Mouse (Mus musculus) retina, postnatal 7 days (tissue): ENCODE measurements at regions not wholly inside any gene's neighbourhood (a gene's known extent, or its start where the extent isn't known, plus 50 kb on each side); places are given as distances from the start of the nearest gene placed in this dataset.
A peak's percentile ranks its signal among the peaks of the same experiment; 100 is the strongest.

Experiments
- DNase-seq: peaks from one replicate; pipeline ENCODE4 v3.0.0-alpha.2; 2012; ENCODE audit warnings: low read depth, low spot score

- DNase-seq: no peak
Observed at GRCm38 (mm10) chr12:68879425-68879824, 279.6 kb downstream of the Rps29 start.

DNA sequence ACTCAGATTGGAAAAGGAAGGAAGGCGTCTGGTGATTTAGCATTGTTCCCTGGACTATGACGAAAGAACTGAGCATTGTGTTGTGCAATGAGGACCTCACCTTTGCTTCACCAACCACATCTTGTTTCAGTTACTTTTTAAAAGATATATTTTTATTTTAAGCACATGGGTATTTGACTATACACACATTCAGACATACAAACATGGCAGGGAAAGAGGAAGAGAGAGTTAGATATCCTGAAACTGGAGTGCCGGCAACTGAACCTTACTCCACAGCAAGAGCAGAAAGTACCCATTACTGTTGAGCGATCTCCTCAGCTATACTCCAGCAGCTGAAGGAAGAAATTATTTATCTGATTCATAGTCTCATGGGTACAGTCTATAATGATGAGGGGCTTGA, 287.7 kb downstream of the Rps29 start:
- DNase-seq: no peak

DNA sequence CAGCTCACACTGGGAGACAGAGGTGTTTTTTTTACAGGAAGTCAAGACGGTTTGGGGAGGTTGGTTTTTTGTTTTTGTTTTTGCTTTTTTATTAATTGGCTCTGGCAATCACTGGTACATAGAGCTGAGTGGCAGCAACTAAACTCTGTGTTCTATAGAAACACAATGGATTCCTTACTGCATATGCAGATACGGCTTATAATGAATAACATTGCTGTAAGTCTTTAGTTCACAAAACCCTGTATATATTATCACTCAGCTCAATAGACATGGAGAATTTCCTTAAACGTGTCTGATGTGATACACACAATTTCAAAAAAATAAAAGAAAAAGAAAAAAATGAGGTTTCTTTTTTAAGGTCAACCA, 296.0 kb downstream of the Rps29 start:
- no peak for DNase-seq

DNA sequence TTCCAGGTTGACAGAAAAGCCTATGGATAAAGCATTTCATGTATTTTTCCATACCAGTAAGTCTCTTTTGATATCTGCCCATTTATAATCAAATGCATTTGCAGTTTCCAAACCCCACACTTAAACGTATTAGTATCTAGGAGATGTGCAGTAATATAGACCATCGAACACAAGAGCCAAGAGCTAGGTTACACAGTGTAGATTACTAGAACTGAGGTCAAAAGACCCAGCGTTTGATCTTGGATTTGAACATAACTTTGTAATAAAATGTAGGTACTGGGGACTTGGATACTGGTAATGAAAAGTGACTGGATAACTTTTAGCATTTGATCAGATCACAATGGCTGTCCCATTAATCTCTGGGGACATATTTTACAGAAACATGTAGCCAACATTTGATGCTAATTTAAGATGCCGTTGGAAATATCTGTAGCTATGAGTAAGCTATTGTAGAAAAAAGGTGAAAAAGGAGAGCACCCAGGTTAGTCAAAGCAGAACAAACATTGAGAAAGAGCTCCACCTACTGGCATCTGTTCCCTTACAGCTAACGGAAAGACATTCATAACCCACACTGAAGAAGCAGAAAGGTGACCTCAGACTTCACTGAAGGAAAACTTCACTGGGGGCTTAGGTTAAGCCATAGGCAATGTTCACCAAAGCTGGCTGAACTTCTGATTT, 296.5 kb downstream of the Rps29 start:
- peak; percentile 51 for DNase-seq

DNA sequence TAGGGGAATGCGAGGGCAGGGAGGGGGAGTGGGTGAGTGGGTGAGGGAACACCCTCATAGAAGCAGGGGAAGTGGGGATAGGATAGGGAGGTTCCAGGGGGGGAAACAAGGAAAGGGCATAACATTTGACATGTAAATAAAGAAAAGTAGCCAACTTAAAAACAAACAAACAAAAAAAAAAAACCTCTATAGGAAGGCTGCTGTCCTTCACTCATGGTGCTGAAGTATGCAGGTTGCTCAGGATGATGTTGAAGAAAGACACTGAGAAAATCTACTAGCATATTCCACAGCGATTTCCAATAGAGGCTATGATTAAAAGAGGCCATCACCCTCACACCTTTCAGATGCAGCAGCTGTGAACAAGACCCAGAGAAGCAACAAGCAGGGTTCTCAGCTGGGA, 298.7 kb downstream of the Rps29 start:
- no peak for DNase-seq

DNA sequence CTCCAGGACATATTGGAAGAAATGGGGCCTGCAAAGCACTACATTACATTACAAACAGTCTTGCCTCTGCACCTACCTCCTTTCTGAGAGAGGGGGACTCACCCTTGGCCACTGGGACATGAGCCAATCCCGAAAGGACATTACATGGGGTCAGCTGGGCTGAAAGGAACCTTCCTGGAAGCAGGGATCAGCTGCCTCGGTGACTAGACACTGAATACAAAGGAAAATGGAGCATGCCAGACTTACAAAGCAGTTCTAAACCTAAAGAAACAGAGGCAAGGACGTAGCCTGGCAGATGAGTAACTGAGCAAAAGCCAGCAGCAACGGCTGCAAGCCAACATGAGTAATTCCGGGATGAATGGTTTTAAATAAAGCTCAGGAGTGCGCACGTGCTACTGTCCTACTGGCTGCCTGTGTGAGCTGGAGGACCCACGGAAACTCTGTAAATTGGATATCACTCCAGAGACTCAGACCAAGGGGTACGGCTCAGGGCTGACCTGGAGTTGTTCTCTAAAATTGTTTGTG, 309.3 kb downstream of the Rps29 start:
- no peak for DNase-seq

- DNase-seq: no peak
Observed at GRCm38 (mm10) chr12:68840815-68841214, 318.2 kb downstream of the Rps29 start.

- no peak for DNase-seq
Observed at GRCm38 (mm10) chr12:68840156-68840555, 318.8 kb downstream of the Rps29 start.

- no peak for DNase-seq
Observed at GRCm38 (mm10) chr12:68836023-68836422, 323.0 kb downstream of the Rps29 start.

GRCm38 (mm10) chr12:68833914-68834313, 325.1 kb downstream of the Rps29 start:
- no peak for DNase-seq

DNA sequence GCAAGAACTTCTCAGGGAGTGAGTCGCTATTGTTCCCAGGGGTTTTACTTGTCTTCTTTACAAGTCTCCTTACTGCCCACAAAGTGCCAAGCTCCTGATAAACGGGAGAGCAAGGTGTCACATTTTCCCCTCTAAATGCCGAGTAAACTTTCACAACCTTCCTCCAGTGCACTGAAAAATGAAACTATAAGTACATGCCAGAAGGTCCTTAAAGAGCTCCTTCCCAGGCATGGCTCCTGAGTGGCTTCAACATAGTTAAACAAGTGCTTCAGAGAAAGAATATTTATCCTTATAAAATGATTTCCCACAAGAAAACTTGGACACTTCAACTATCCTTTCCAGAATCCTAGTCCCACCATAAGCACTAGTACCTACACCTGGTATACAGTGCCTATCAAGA, 329.6 kb downstream of the Rps29 start:
- DNase-seq: no peak

- DNase-seq: no peak
Observed at GRCm38 (mm10) chr12:68827549-68828249, 331.3 kb downstream of the Rps29 start.

DNA sequence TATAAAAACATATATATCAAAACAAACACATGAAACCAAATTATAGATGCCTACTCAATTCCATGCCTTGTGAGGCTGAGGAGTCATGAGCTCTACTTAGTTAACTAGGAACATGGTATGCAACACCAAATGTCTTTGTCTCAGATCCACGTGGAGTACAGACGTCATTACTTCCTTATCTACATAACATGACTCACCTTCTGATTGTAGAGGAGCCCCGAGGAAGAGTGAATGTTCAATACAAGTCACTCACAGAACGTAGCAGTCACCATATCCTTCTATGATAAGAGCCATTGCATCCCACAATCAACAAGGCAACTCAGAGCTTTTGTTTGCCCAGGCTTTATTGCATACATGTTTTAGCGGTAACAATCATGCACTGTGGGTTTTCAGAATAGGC, 364.6 kb downstream of the Rps29 start:
- no peak for DNase-seq

DNA sequence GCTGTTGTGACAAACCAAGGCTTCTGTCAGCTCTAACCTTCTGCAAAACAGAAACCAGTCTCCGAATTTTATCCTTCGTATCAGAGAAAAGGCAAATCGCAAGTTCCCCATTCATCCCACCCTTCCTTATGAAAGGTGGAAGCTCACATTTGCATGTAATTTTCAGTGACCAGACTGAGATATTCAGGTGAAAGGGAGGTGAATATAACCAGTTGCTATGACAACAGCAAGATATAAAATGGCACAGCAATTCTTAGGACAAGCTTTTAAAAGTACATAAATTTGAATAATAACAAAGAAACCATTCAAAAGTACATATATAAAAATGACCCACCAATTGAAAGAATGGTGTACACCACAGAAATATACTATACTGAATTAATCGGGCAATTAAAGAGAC, 375.4 kb downstream of the Rps29 start:
- no peak for DNase-seq

DNA sequence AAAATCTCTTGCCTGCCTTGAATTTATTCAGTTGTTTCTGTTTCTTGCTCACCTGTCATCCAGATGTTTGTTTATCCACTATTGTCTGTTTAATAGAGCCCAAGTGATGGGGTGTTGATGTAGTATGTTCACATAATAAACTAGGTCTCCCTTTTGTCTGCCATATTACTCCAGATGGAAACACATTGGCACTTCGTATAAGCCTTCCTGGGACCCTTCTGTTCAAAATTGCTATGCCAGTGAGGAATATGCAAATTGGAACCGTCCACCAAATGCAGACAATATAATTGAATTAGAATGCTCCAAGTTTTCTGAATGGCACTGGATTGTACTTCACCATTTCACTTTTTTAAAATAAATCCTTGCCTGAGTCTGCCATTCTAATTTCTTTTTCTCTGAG, 383.5 kb downstream of the Rps29 start:
- no peak for DNase-seq

- DNase-seq: no peak
Observed at GRCm38 (mm10) chr12:68774800-68775199, 384.2 kb downstream of the Rps29 start.

DNA sequence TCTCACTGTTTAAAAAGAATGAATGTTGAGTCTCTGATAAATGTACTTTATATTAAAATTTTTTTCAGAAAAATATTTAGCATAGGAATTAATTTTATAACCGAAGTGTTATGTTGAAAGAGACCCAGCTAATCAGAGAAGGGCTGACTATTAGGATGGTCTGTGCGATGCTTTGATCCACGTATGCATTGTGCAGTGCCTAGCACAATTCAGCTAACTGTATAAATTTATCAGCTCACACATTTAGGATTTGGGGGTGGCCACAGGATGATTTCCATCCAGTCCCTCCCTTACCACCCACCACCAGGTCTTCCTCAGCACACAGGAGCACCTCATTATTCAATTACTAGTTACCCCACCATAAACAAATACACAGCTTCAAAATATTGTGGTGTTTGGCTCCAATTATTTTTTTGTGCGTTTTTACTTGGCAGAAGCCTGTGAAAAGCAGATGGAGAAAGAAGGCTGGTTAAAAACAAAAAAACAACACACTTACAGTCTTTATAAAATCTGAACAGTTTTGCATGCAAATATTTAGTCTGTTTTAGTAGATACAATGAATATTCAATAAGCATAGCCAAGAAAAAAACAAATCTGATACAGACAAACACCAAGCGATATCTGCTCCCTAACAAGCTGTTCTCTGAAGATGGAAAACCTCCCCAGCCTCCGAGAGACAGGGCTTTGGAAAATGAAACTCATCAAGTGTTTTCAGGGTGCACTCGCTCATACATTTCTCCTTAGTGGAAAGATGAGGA, 400.5 kb downstream of the Rps29 start:
- no peak for DNase-seq

- no peak for DNase-seq
Observed at GRCm38 (mm10) chr12:68728882-68729281, 430.1 kb downstream of the Rps29 start.

- no peak for DNase-seq
Observed at GRCm38 (mm10) chr12:68718946-68719345, 440.0 kb downstream of the Rps29 start.

DNA sequence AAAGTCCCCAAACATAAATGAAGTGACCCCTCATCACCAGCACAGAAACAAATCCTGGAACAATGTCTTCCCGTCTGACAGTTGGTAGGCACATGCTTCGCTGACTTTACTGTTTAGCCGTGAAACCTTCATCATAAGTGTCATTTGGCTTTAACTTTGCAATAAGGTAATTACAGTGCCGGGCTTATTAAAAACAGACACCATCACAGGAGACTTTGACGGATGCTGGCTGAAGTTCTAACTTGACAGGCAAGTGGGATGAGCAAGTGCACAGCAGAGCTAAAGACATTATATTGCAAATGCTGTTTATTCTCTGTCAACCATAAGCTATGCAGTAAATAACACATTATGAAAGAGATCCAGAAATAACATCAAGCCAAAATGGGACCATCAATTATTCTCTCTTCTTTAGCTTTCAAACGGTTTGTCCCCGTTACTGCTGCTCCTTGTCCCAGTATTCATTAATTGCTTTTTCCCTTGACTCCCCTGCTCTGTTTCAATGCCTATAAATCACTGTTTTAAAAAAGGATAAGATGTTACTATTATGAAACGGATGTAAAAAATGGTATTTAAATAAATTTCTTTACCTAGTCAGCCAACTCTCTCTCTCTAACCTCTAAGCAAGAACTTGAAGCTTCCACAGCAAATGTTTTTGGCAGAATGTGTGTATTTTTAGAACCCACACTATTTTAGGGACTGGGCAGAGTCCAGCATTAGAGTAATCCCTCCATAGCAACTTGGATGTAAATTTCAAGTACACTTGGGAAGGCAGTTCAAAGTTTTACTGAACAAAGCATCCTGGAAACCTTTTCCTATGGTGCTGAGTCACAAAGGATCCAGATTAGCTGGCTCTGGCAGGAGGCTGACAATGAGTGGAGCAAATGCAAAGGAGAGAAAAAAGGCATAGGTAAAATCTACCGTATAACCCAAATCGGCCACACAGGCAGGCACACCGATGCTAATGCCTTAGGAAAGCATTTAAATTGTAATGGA, 464.4 kb downstream of the Rps29 start:
- no peak for DNase-seq

DNA sequence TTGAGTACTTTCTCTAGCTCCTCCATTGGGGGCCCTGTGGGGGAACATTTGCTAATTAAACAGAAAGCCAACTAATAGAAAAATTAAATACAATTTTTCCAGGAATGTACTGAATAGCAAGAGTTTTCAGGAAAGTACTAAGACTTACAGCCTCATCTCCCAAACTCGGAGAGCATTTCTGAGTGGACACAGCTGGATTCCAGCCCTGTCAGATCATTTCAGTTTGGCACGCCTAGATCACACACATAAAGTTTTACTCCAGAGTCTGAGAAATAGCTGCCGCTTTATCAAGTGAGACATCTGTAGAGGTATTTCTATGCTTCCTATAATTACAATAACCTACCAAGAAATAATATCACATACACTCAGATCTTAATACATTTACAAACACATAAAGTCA, 470.7 kb downstream of the Rps29 start:
- no peak for DNase-seq
